Mouse (Mus musculus): ENCODE data around the gene Gabarap.

Gabarap gene

GRCm38 (mm10) chr11:70021264-70022132 lies 30.6 kb downstream of the Gabarap start:
- DNase-seq (ENCODE audit: low read depth): peak; percentile 97

- DNase-seq (ENCODE audit: low read depth): no peak
These were observed 32.7 kb downstream of the Gabarap start for GRCm38 (mm10) chr11:70023481-70024150.

DNA sequence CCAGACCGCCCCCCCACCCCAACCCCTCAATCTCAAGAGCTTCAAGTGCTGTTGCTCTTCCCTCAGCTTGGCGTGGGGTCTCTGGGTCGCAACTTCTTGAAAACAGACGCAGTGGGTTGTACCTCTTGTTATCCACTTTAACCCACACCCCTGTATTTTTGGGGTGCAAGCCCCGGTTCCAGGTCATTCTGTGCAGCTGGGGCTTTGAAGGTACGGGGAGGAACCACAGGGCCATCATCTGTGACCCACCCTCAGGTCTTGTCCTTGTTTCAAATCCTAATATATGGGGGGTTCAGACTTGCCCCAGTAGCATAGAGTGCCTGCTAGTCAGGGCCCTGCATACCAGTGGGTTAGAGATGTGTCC lies 33.2 kb downstream of the Gabarap start:
- no peak for DNase-seq (ENCODE audit: low read depth)

GRCm38 (mm10) chr11:70026689-70027088 lies 35.7 kb downstream of the Gabarap start:
- no peak for DNase-seq (ENCODE audit: low read depth)

DNA sequence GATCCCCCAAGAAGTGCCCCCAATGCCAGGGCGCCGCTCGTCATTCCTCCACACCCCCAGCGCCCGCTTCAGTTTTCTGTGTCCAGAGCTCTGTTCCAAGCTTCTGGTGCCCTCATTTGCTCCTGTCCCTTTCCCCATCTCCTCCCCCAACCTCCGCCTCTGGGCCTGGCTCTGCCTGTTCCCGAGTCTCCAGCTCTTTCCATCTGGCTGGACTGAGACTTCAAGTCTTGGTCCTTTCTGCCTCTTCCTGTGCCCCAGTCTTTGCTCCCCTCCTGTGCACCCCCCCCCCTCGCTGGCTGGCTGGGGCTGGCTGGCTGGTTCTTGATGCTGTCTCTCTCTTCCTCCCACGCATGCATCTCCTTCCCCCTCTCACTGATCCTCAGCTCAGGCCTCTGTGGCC lies 36.5 kb downstream of the Gabarap start:
- no peak for DNase-seq (ENCODE audit: low read depth)

- DNase-seq (ENCODE audit: low read depth): no peak
These were observed 37.6 kb downstream of the Gabarap start for GRCm38 (mm10) chr11:70028401-70029129.

- peak; percentile 30 for DNase-seq (ENCODE audit: low read depth)
These were observed 38.3 kb downstream of the Gabarap start for GRCm38 (mm10) chr11:70029130-70029801.

GRCm38 (mm10) chr11:70029829-70030550 lies 39.0 kb downstream of the Gabarap start:
- no peak for DNase-seq (ENCODE audit: low read depth)

GRCm38 (mm10) chr11:70030651-70031320 lies 39.8 kb downstream of the Gabarap start:
- no peak for DNase-seq (ENCODE audit: low read depth)

DNA sequence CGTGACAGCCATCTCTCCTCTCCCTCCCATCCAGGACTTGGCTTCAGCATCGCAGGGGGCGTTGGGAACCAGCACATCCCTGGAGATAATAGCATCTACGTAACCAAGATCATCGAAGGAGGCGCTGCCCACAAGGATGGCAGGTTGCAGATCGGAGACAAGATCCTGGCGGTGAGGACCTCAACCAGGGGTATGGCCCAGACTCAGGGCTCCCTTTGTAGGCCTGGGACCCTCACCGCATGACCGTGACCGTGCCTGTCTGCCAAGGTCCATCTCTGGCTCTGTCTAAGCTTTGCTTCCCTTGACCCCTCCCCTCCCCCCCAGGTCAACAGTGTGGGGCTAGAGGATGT lies 40.4 kb downstream of the Gabarap start:
- DNase-seq (ENCODE audit: low read depth): no peak

- no peak for DNase-seq (ENCODE audit: low read depth)
These were observed 47.2 kb downstream of the Gabarap start for GRCm38 (mm10) chr11:70038174-70038573.

- DNase-seq (ENCODE audit: low read depth): no peak
These were observed 48.7 kb downstream of the Gabarap start for GRCm38 (mm10) chr11:70039631-70040030.

DNA sequence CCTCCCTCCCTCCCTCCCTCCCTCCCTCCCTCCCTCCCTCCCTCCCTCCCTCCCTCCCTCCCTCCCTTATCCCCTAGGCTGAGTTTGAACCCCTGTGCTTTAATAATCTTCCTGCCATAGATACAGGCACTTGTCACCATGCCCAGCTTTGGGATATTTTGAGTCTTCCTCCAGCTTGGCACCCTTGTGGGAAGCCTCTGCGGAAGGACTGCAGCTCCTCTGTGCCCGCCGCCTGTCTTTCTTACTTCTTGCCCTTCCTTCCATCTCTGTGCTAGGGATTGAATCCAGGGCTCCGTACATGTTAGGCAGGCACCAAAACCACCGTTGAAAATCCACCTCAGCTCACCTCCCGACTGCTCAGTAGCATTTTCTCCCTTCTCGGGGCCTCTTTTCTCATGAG lies 49.2 kb downstream of the Gabarap start:
- no peak for DNase-seq (ENCODE audit: low read depth)

DNA sequence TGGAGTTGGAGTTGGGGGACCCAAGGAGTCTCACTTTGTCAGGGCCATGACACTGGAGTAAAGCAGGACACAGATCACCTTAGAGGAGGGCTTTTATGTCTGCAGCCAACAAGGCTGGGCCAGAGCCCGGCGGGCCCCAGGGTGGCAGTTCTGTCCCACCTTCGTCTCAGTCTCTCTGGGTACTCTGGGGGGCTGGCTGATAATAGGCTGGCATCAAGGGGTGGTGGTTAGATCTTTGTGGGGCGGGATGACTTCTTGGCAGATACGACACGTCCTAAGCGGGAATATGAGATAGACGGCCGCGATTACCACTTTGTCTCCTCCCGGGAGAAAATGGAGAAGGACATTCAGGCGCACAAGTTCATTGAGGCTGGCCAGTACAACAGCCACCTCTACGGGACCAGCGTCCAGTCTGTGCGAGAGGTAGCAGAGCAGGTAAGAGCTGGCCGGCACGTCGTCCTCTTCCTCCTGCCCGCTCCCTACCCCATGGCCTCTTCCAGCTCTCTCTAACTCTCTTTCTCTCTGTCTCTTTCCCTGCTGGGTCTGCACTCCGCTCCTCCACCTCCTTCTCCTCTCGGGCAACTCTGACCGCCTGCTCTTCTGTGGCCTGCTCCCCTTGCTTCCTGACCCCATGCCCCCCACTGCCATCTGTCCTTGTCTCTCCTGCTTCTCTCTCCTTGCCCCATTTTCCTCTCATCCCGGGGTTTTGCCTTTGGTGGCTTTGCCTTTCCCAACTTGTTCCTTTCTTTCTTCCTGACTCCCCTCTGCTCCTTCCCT lies 51.6 kb downstream of the Gabarap start:
- no peak for DNase-seq (ENCODE audit: low read depth)

GRCm38 (mm10) chr11:70043665-70044064 lies 52.7 kb downstream of the Gabarap start:
- DNase-seq (ENCODE audit: low read depth): no peak

All from c-Kit-positive CD71-positive TER-119-negative erythroid progenitor cells, embryonic 14.5 days (primary cell).